Mouse (Mus musculus): ENCODE measurements around the gene Rassf3.

GRCm38 (mm10) chr10:121468985-121469384 is 7.2 kb downstream of the Rassf3 start:
- no peak for TF ChIP-seq CTCF (IDR thresholded peaks at IDR 0.05; ENCODE audit: low read depth)
- no peak for TF ChIP-seq EP300 (IDR thresholded peaks at IDR 0.05; ENCODE audit: low read depth)
